Mouse (Mus musculus): ENCODE measurements around the gene Ankdd1b. TPM values are rescaled to one million over a fixed set of nuclear protein-coding genes. Genes with fewer than 3 reads are reported as not detected.

The Ankdd1b gene
- polyA plus RNA-seq, 1 experiment from 2014 or later: not detected

- no peak overlapping the region for H3K27ac ChIP-seq
- DNase-seq (no peak), ATAC-seq (ENCODE audit: low read depth) (no peak)
- WGBS (ENCODE audit: insufficient replicate concordance): 40% methylated on average over 3 of the region's 3 CpGs
- H3K4me1 ChIP-seq (replicated peaks): peaks cover 42% of the 10 kb centered on the region
- no peaks in the 10 kb centered on the region for H3K36me3 ChIP-seq
- H3K4me2 ChIP-seq: no peak overlapping the region
- no peaks in the 10 kb centered on the region for H3K9me3 ChIP-seq (replicated peaks)
- H3K4me3 ChIP-seq (replicated peaks): no peak overlapping the region
- H3K27me3 ChIP-seq: no peaks in the 10 kb centered on the region
- no peak overlapping the region for H3K9ac ChIP-seq
Measured at GRCm38 (mm10) chr13:96432376-96432811, 38.6 kb downstream of the Ankdd1b start.

GRCm38 (mm10) chr13:96431595-96432156 lies 39.3 kb downstream of the Ankdd1b start:
- no peaks in the 10 kb centered on the region for H3K9me3 ChIP-seq (replicated peaks)
- 33% methylated on average over 12 of the region's 12 CpGs for WGBS (ENCODE audit: insufficient replicate concordance)
- H3K27ac ChIP-seq: no peak overlapping the region
- ATAC-seq (ENCODE audit: low read depth) (peak; percentile 60), DNase-seq (peak; percentile 62)
- no peak overlapping the region for H3K4me2 ChIP-seq
- H3K4me1 ChIP-seq (replicated peaks): peaks cover 40% of the 10 kb centered on the region
- H3K27me3 ChIP-seq: no peaks in the 10 kb centered on the region
- no peak overlapping the region for H3K4me3 ChIP-seq (replicated peaks)
- H3K9ac ChIP-seq: no peak overlapping the region
- H3K36me3 ChIP-seq: no peaks in the 10 kb centered on the region

- Histone ChIP-seq H3K9me3 (replicated peaks) (no peaks in the 10 kb centered on the region), H3K4me1 (replicated peaks) (peaks cover 15% of the 10 kb centered on the region), H3K9ac (no peak overlapping the region), H3K27ac (no peak overlapping the region), H3K4me2 (no peak overlapping the region), H3K27me3 (no peaks in the 10 kb centered on the region), H3K4me3 (replicated peaks) (no peak overlapping the region), H3K36me3 (no peaks in the 10 kb centered on the region)
- ATAC-seq (ENCODE audit: low read depth) (no peak), DNase-seq (no peak)
- 65% methylated on average over 5 of the region's 5 CpGs for WGBS (ENCODE audit: insufficient replicate concordance)
Measured at GRCm38 (mm10) chr13:96428531-96428930, 42.5 kb downstream of the Ankdd1b start.

- no peak for DNase-seq
- no peak overlapping the region for H3K4me2 ChIP-seq
- no peak for ATAC-seq (ENCODE audit: low read depth)
- 51% methylated on average over 3 of the region's 3 CpGs for WGBS (ENCODE audit: insufficient replicate concordance)
- no peak overlapping the region for H3K9ac ChIP-seq
- H3K9me3 ChIP-seq (replicated peaks): no peaks in the 10 kb centered on the region
- no peaks in the 10 kb centered on the region for H3K27me3 ChIP-seq
- no peak overlapping the region for H3K4me3 ChIP-seq (replicated peaks)
- H3K27ac ChIP-seq: no peak overlapping the region
- H3K36me3 ChIP-seq: no peaks in the 10 kb centered on the region
- H3K4me1 ChIP-seq (replicated peaks): no peaks in the 10 kb centered on the region
Measured at GRCm38 (mm10) chr13:96426044-96426443, 45.0 kb downstream of the Ankdd1b start.

GRCm38 (mm10) chr13:96424496-96425274 lies 46.3 kb downstream of the Ankdd1b start:
- Histone ChIP-seq H3K36me3 (no peaks in the 10 kb centered on the region), H3K9ac (no peak overlapping the region), H3K4me3 (replicated peaks) (no peak overlapping the region), H3K27ac (no peak overlapping the region), H3K27me3 (no peaks in the 10 kb centered on the region), H3K9me3 (replicated peaks) (no peaks in the 10 kb centered on the region), H3K4me2 (no peak overlapping the region), H3K4me1 (replicated peaks) (no peaks in the 10 kb centered on the region)
- DNase-seq (no peak), ATAC-seq (ENCODE audit: low read depth) (no peak)
- 79% methylated on average over 12 of the region's 12 CpGs for WGBS (ENCODE audit: insufficient replicate concordance)

GRCm38 (mm10) chr13:96421230-96421629 lies 49.8 kb downstream of the Ankdd1b start:
- Histone ChIP-seq H3K36me3 (peaks cover 7% of the 10 kb centered on the region), H3K9me3 (replicated peaks) (no peaks in the 10 kb centered on the region), H3K27ac (no peak overlapping the region), H3K4me1 (replicated peaks) (no peaks in the 10 kb centered on the region), H3K27me3 (no peaks in the 10 kb centered on the region), H3K9ac (no peak overlapping the region), H3K4me3 (replicated peaks) (no peak overlapping the region), H3K4me2 (no peak overlapping the region)
- DNase-seq (no peak), ATAC-seq (ENCODE audit: low read depth) (no peak)

- Histone ChIP-seq H3K9me3 (replicated peaks) (no peaks in the 10 kb centered on the region), H3K27ac (no peak overlapping the region), H3K4me1 (replicated peaks) (no peaks in the 10 kb centered on the region), H3K9ac (no peak overlapping the region), H3K4me2 (no peak overlapping the region), H3K4me3 (replicated peaks) (no peak overlapping the region), H3K36me3 (peaks cover 32% of the 10 kb centered on the region), H3K27me3 (no peaks in the 10 kb centered on the region)
- 79% methylated on average over 4 of the region's 4 CpGs for WGBS (ENCODE audit: insufficient replicate concordance)
- DNase-seq (no peak), ATAC-seq (ENCODE audit: low read depth) (no peak)
Measured at GRCm38 (mm10) chr13:96418487-96418886, 52.5 kb downstream of the Ankdd1b start.

- WGBS (ENCODE audit: insufficient replicate concordance): 71% methylated on average over 5 of the region's 5 CpGs
- Histone ChIP-seq H3K27ac (peak overlapping the region; percentile 34), H3K4me1 (replicated peaks) (no peaks in the 10 kb centered on the region), H3K4me3 (replicated peaks) (no peak overlapping the region), H3K9me3 (replicated peaks) (no peaks in the 10 kb centered on the region), H3K9ac (no peak overlapping the region), H3K4me2 (no peak overlapping the region), H3K27me3 (no peaks in the 10 kb centered on the region), H3K36me3 (peaks cover 32% of the 10 kb centered on the region)
- ATAC-seq (ENCODE audit: low read depth): no peak
- DNase-seq: no peak
Measured at GRCm38 (mm10) chr13:96417261-96417813, 53.7 kb downstream of the Ankdd1b start.

GRCm38 (mm10) chr13:96416380-96416779 lies 54.6 kb downstream of the Ankdd1b start:
- H3K27me3 ChIP-seq: no peaks in the 10 kb centered on the region
- WGBS (ENCODE audit: insufficient replicate concordance): 87% methylated on average over 8 of the region's 8 CpGs

GRCm38 (mm10) chr13:96414384-96414783 lies 56.6 kb downstream of the Ankdd1b start:
- WGBS (ENCODE audit: insufficient replicate concordance): 59% methylated on average over 6 of the region's 6 CpGs
- no peaks in the 10 kb centered on the region for H3K4me1 ChIP-seq (replicated peaks)
- peaks cover 54% of the 10 kb centered on the region for H3K36me3 ChIP-seq
- no peak overlapping the region for H3K9ac ChIP-seq
- DNase-seq (no peak), ATAC-seq (ENCODE audit: low read depth) (no peak)
- H3K4me2 ChIP-seq: no peak overlapping the region
- H3K4me3 ChIP-seq (replicated peaks): no peak overlapping the region
- H3K27ac ChIP-seq: no peak overlapping the region
- no peaks in the 10 kb centered on the region for H3K27me3 ChIP-seq
- no peaks in the 10 kb centered on the region for H3K9me3 ChIP-seq (replicated peaks)

More at GRCm38 (mm10) chr13:96416380-96416779, 54.6 kb downstream of the Ankdd1b start:
- Histone ChIP-seq H3K36me3 (peaks cover 39% of the 10 kb centered on the region), H3K4me2 (no peak overlapping the region), H3K4me3 (replicated peaks) (no peak overlapping the region), H3K27ac (no peak overlapping the region), H3K4me1 (replicated peaks) (no peaks in the 10 kb centered on the region), H3K9me3 (replicated peaks) (no peaks in the 10 kb centered on the region), H3K9ac (no peak overlapping the region)
- ATAC-seq (ENCODE audit: low read depth): no peak
- no peak for DNase-seq

- Histone ChIP-seq H3K4me3 (replicated peaks) (no peak overlapping the region), H3K9ac (no peak overlapping the region), H3K36me3 (peaks cover 74% of the 10 kb centered on the region), H3K4me1 (replicated peaks) (no peaks in the 10 kb centered on the region), H3K27ac (no peak overlapping the region), H3K4me2 (no peak overlapping the region), H3K27me3 (no peaks in the 10 kb centered on the region), H3K9me3 (replicated peaks) (no peaks in the 10 kb centered on the region)
- ATAC-seq (ENCODE audit: low read depth) (no peak), DNase-seq (no peak)
- 84% methylated on average over 1 of the region's 1 CpGs for WGBS (ENCODE audit: insufficient replicate concordance)
Measured at GRCm38 (mm10) chr13:96408786-96409185, 62.2 kb downstream of the Ankdd1b start.

Data from liver, embryonic 13.5 days (tissue).